Mouse (Mus musculus): Measurements from ENCODE around the gene Pcnx. TPM values are rescaled to one million over a fixed set of nuclear protein-coding genes. Genes with fewer than 3 reads are reported as not detected.

Pcnx gene
- polyA plus RNA-seq, 1 experiment: 11.5 TPM

DNA sequence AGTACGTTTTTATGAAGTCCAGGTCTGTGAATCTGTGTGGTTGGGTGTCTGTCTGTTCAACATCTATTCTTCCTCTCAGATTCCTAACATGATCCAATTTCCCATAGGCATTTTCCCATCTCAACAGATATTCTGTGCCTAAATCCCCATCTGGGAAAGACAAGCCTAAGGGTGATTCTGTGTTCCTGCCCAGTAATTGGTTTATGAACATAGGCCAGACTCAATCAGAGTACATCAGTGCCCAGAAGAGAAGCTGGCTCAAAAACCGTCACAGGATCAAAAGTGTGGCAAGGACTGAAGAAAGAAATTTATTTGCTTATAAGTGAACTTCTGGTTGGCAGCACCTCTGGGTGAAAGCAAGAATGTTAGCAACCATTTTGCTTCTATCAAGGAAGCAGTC is 7.3 kb upstream of the Pcnx start:
- TF ChIP-seq FLI1 (IDR thresholded peaks at IDR 0.05; ENCODE audit: low read length) (no peak), GATA1 (IDR thresholded peaks at IDR 0.05; ENCODE audit: borderline replicate concordance, low read length) (no peak)
- Histone ChIP-seq H3K9me3 (no peaks in the 10 kb centered on the region), H3K4me1 (0 out of 2 replicates have a peak, but pooled peaks cover 2% of the 10 kb centered on the region), H3K27me3 (replicated peaks) (peaks cover 84% of the 10 kb centered on the region), H3K4me3 (replicated peaks) (no peak overlapping the region), H3K36me3 (replicated peaks; ENCODE audit: low read length) (no peaks in the 10 kb centered on the region)

DNA sequence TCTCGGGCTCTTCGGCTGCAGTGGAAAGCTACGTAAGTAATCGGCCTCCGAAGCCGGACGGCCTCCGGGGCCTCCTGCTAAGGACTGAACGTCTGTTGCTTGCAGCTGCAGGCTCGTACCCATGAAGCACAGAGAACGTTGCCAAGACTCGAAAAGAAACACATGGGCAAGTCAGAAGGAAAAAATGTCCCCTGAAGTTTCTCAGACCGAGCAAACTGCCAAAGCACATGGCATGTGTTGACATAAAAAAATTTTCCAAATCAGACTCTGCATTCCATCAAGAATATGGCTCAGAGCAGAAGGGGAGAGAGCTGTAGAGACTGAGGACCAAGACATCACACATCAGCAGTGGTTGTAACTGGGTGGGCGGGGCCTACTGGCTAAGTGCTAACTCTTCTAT is 6.8 kb upstream of the Pcnx start:
- peaks cover 84% of the 10 kb centered on the region for H3K27me3 ChIP-seq (replicated peaks)
- no peak for TF ChIP-seq GATA1 (IDR thresholded peaks at IDR 0.05; ENCODE audit: borderline replicate concordance, low read length)
- no peak for TF ChIP-seq FLI1 (IDR thresholded peaks at IDR 0.05; ENCODE audit: low read length)
- H3K36me3 ChIP-seq (replicated peaks; ENCODE audit: low read length): no peaks in the 10 kb centered on the region
- H3K4me1 ChIP-seq: 0 out of 2 replicates have a peak, but pooled peaks cover 2% of the 10 kb centered on the region
- no peaks in the 10 kb centered on the region for H3K9me3 ChIP-seq
- no peak overlapping the region for H3K4me3 ChIP-seq (replicated peaks)

DNA sequence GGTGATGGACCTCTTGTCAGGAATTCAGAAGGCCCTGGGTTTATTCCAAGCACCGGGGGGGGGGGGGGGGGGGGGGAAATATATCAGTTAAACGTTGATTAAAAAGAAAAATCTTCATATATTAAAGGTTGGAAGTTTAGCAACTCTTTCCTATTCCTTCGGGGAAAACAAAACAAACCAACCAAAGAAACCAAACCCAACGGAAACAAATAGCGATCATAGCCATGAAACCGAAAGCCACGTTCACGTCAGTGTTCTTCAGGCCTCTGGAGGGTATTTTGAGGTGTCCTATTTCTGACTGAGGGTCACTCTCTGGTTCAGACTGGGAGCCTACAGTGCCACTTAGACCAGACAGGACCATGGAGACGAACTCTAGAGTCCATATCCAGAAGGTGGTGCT is 6.3 kb upstream of the Pcnx start:
- 0 out of 2 replicates have a peak, but pooled peaks cover 2% of the 10 kb centered on the region for H3K4me1 ChIP-seq
- no peaks in the 10 kb centered on the region for H3K9me3 ChIP-seq
- no peak for TF ChIP-seq FLI1 (IDR thresholded peaks at IDR 0.05; ENCODE audit: low read length)
- TF ChIP-seq GATA1 (IDR thresholded peaks at IDR 0.05; ENCODE audit: borderline replicate concordance, low read length): no peak
- H3K27me3 ChIP-seq (replicated peaks): peaks cover 81% of the 10 kb centered on the region
- no peaks in the 10 kb centered on the region for H3K36me3 ChIP-seq (replicated peaks; ENCODE audit: low read length)
- H3K4me3 ChIP-seq (replicated peaks): no peak overlapping the region

DNA sequence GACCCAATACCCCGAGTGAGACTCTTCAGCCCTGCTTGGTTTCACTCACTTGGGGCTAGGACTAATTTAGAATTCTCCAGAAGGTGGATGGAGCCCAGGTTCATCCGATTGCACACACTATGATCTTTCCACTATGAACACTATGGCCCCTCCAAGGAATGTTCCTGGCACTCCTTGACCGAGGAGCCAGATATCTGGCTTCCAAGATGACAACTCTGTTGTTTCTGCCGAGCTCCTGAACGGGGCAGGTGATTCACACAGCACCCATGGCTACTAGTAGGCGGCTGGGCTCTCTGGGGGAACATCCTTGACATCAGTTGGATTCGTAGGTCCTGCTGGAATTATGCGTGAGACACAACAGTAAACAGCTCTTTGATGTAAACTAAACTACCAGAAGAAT is 4.8 kb upstream of the Pcnx start:
- Histone ChIP-seq H3K9me3 (no peaks in the 10 kb centered on the region), H3K4me3 (replicated peaks) (no peak overlapping the region), H3K27me3 (replicated peaks) (peaks cover 72% of the 10 kb centered on the region), H3K36me3 (replicated peaks; ENCODE audit: low read length) (no peaks in the 10 kb centered on the region), H3K4me1 (peaks cover 6% of the 10 kb centered on the region; the same call in 1 of the 2 replicates)
- no peak for TF ChIP-seq GATA1 (IDR thresholded peaks at IDR 0.05; ENCODE audit: borderline replicate concordance, low read length)
- no peak for TF ChIP-seq FLI1 (IDR thresholded peaks at IDR 0.05; ENCODE audit: low read length)

DNA sequence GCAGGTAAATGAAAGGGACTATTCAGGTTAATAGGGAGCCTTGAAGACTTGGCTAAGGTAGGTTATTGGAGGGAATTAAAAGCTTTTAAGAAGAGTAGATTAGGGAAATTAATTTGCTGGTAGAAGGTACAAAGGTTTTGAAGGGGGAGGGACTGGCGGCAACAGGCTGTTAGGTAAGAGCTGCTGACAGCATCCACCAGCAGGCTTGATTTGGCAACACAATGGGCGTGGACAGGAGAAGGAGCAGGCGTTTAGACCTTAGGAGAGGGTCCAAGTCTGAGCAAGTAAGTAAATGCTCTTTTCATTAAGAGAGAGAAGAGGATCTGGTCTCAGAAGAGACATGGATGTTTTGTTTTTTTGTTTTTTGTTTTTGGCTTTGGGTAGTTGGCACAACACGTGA is 3.1 kb upstream of the Pcnx start:
- Histone ChIP-seq H3K4me1 (peaks cover 11% of the 10 kb centered on the region), H3K9me3 (no peaks in the 10 kb centered on the region), H3K27me3 (replicated peaks) (peaks cover 58% of the 10 kb centered on the region), H3K4me3 (replicated peaks) (no peak overlapping the region), H3K36me3 (replicated peaks; ENCODE audit: low read length) (no peaks in the 10 kb centered on the region)
- no peak for TF ChIP-seq FLI1 (IDR thresholded peaks at IDR 0.05; ENCODE audit: low read length)
- TF ChIP-seq GATA1 (IDR thresholded peaks at IDR 0.05; ENCODE audit: borderline replicate concordance, low read length): no peak

DNA sequence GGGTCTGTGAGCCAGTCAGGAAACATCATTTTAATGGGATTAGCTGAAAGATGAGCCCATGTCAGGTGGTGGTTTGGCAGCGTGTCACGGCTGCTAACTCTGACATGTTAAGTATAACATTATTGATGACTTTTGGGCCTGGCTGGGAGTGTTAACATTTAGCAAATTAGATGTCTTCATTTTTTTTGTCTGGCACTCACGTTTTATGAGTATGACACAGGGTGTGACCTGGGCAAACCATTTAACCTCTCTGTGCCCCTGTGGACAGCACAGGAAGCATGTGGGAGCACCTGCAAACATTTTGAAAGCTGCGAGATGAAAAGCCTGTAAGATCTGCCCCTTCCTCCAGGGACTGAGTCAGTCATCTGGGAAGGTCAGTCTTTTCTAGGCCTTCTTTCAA is 2.6 kb upstream of the Pcnx start:
- H3K9me3 ChIP-seq: no peaks in the 10 kb centered on the region
- TF ChIP-seq GATA1 (IDR thresholded peaks at IDR 0.05; ENCODE audit: borderline replicate concordance, low read length) (no peak), FLI1 (IDR thresholded peaks at IDR 0.05; ENCODE audit: low read length) (no peak)
- H3K4me1 ChIP-seq: peaks cover 17% of the 10 kb centered on the region
- no peaks in the 10 kb centered on the region for H3K36me3 ChIP-seq (replicated peaks; ENCODE audit: low read length)
- H3K27me3 ChIP-seq (replicated peaks): peaks cover 52% of the 10 kb centered on the region
- no peak overlapping the region for H3K4me3 ChIP-seq (replicated peaks)

DNA sequence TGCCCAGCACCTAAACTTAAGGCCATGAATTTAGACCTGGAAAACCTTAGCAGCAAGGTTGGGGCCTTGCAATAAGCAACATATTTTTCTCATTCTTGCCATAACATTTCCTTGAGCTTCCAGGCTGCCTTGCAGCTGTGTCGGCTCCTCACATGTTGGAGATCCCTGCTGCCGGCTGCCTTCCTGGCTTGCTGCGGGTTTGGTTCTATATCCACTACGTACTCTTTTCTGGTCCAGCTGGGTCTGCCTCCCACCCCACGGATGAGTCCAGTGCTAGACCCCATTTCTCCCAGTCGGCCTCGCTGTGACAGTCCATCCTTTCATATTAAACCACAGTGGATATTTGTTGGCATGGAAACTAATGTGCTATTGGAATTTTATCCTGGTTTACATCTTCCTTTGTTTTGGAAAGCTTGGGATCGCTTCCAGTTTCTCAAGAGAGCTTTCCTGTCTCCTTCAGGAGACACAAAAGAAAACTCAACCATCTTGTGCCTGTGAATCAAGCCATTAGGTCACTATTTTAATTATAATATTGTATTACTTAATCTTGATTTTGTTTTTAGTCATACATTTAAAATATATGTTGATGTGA is 1.7 kb upstream of the Pcnx start:
- Histone ChIP-seq H3K27me3 (replicated peaks) (peaks cover 46% of the 10 kb centered on the region), H3K4me1 (peaks cover 25% of the 10 kb centered on the region), H3K36me3 (replicated peaks; ENCODE audit: low read length) (no peaks in the 10 kb centered on the region), H3K9me3 (no peaks in the 10 kb centered on the region), H3K4me3 (replicated peaks) (no peak overlapping the region)
- no peak for TF ChIP-seq GATA1 (IDR thresholded peaks at IDR 0.05; ENCODE audit: borderline replicate concordance, low read length)
- TF ChIP-seq FLI1 (IDR thresholded peaks at IDR 0.05; ENCODE audit: low read length): no peak

DNA sequence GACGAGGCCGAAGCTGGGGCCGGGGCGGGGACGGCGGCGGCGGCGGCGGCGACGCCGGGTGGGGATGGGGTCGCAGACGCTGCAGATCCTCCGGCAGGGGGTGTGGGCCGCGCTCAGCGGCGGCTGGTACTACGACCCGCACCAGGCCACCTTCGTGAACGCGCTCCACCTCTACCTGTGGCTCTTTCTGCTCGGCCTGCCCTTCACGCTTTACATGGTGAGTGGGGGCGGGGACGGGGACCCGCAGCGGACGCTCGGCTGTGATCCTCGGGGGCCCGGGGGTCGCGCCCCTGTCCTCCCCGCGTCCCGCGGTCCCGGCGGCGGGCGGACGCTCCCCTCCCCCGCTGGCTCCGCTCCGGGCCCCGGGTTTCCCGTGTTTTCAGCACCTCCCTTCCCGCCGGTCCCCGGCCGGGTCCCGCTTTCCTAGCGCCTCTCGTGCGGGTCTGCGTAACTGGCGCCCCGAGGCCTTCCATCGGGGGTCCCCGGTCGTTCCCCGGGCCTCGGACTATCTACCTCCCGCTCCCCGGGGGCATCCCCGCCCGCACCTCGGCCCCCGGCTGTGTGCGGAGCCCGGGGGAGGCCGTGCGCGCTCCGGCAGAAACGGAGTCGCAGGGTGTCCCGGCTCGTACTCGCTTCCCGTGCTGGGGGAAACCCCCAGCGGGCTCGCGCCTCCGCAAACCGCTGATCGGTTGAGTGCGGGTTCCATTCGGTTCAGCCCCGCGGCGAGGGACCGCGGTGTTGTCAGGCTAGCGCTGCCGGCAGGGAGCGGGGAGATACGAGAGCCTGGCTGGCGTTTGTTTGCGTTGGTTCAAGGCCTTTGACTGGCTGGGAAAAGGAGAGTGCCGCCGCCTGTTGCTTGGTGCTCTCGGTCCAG is 722 bp downstream of the Pcnx start:
- TF ChIP-seq FLI1 (IDR thresholded peaks at IDR 0.05; ENCODE audit: low read length) (no peak), GATA1 (IDR thresholded peaks at IDR 0.05; ENCODE audit: borderline replicate concordance, low read length) (no peak)
- H3K4me3 ChIP-seq (replicated peaks): peak overlapping the region; percentile 99
- peaks cover 27% of the 10 kb centered on the region for H3K27me3 ChIP-seq (replicated peaks)
- H3K4me1 ChIP-seq: peaks cover 47% of the 10 kb centered on the region
- peaks cover 2% of the 10 kb centered on the region for H3K36me3 ChIP-seq (replicated peaks; ENCODE audit: low read length)
- H3K9me3 ChIP-seq: no peaks in the 10 kb centered on the region

DNA sequence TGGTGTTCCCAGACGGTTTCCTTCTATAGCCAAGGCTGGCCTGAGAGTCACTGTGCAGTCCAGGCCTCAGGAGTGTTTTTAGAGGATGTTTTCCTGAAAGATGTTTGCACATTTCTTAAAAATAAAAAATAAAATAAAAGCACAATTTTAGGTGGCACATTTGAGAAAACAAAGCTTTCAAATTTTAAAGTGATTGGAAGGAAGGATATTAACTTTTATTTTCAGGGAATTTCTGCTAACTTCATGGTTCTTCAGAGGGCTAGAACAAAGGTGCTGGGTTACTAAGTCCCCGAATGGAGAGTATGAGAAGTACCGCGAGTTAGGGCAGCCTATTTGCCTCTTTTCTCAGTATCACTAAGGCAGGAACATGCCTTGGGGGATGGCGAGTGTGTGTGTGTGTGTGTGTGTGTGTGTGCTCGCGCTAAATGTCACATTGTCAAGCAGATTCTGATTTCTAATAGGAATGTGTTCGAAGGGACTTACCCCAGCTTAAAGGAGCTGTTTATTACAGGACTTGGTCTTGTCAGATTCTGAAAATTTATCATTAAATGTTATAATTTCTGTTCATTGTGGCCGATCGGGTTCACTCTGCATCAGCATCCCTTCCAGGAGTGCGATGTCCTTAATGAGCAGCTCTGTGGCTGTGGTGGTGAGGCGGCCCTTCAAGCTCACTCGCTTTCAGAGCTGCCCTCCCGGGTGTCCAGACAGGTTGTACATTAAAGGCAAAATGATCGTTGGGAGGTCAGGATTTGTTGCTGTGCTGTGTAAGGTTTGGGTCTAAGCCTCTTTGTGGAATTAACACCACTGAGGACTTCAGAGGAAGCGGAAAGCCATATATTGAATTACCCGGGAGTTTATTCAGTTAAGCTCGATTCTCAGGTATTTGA is 1.6 kb downstream of the Pcnx start:
- Histone ChIP-seq H3K27me3 (replicated peaks) (peaks cover 21% of the 10 kb centered on the region), H3K36me3 (replicated peaks; ENCODE audit: low read length) (peaks cover 6% of the 10 kb centered on the region), H3K9me3 (no peaks in the 10 kb centered on the region), H3K4me3 (replicated peaks) (peak overlapping the region; percentile 99), H3K4me1 (peaks cover 54% of the 10 kb centered on the region)
- TF ChIP-seq FLI1 (IDR thresholded peaks at IDR 0.05; ENCODE audit: low read length) (no peak), GATA1 (IDR thresholded peaks at IDR 0.05; ENCODE audit: borderline replicate concordance, low read length) (no peak)

Measured in megakaryocyte, embryonic 14.5 days (primary cell).